Mouse (Mus musculus): ENCODE results near the gene Fndc3a.

- TF ChIP-seq CTCF (IDR thresholded peaks at IDR 0.05; ENCODE audit: control insufficient read depth, insufficient read depth, low read length): no peak
- TF ChIP-seq POLR2A (IDR thresholded peaks at IDR 0.05; ENCODE audit: borderline replicate concordance, control insufficient read depth, low read depth, low read length): no peak
These were observed 1.3 kb upstream of the Fndc3a start for GRCm38 (mm10) chr14:72711130-72711529.

All from bone marrow, adult 2 months (tissue).